Mouse (Mus musculus) ES-E14 (cell line): ENCODE measurements around the gene Sept6. TPM values are rescaled to one million over a fixed set of nuclear protein-coding genes. Genes with fewer than 3 reads are reported as not detected.
A peak's percentile ranks its signal among the peaks of the same experiment; 100 is the strongest.

ENCODE experiments used
- DNase-seq: peaks from one replicate; pipeline ENCODE4 v3.0.0-alpha.2; 2013; ENCODE audit warnings: low read depth, low spot score
- H3K27ac ChIP-seq: 2 replicates; pipeline ENCODE4 v1.5.1; 2012; ENCODE audit warnings: low read depth, mild to moderate bottlenecking, low read length, moderate library complexity, mixed read lengths; ENCODE audit not compliant: poor library complexity, insufficient read depth, severe bottlenecking
- H3K36me3 ChIP-seq: 2 replicates; pipeline ENCODE4 v1.6.1; 2012; ENCODE audit warnings: mild to moderate bottlenecking, low read length, moderate library complexity, mixed read lengths; ENCODE audit not compliant: control insufficient read depth, poor library complexity, insufficient read depth, severe bottlenecking
- H3K4me1 ChIP-seq, 2 experiments: fragments of 150-350 bp in 1 of 2; sonication (generic) in 1 of 2; 2 replicates each; pipeline ENCODE4 v1.6.1; 2012; ENCODE audit warnings: low read length in 2 of 2, mild to moderate bottlenecking in 1 of 2, mixed read lengths in 1 of 2; ENCODE audit not compliant: control insufficient read depth in 2 of 2, insufficient read depth in 2 of 2, poor library complexity in 1 of 2
- H3K4me3 ChIP-seq, 2 experiments: fragments of 150-350 bp in 1 of 2; sonication (generic) in 1 of 2; 2 replicates each; pipeline ENCODE4 v1.5.1; 2012; ENCODE audit warnings: low read length in 2 of 2, low read depth in 1 of 2, mild to moderate bottlenecking in 1 of 2, mixed read lengths in 1 of 2; ENCODE audit not compliant: insufficient read depth in 1 of 2, poor library complexity in 1 of 2, severe bottlenecking in 1 of 2
- H3K9ac ChIP-seq: 2 replicates; pipeline ENCODE4 v1.6.1; 2012; ENCODE audit warnings: low read depth, mild to moderate bottlenecking, low read length, mixed read lengths; ENCODE audit not compliant: poor library complexity, insufficient read depth, severe bottlenecking
- H3K9me3 ChIP-seq: fragments of 150-350 bp; sonication (generic); 2 replicates; pipeline ENCODE4 v1.6.1; 2012; ENCODE audit warnings: low read depth, mild to moderate bottlenecking, low read length; ENCODE audit not compliant: control insufficient read depth, insufficient read depth
- CHD2 ChIP-seq: IDR thresholded peaks from 2 replicates; pipeline ENCODE4 v1.6.1; 2014; ENCODE audit warnings: mild to moderate bottlenecking, low read depth, low read length, inconsistent platforms
- HCFC1 ChIP-seq: IDR thresholded peaks from 2 replicates; pipeline ENCODE4 v1.6.1; 2012; ENCODE audit warnings: low read length, inconsistent platforms, borderline replicate concordance; ENCODE audit not compliant: insufficient read depth
- MAFK ChIP-seq: IDR thresholded peaks from 2 replicates; pipeline ENCODE4 v1.6.1; 2014; ENCODE audit warnings: mild to moderate bottlenecking, low read depth, low read length, inconsistent platforms; ENCODE audit not compliant: insufficient read depth
- ZC3H11A ChIP-seq: IDR thresholded peaks from 2 replicates; pipeline ENCODE4 v1.6.1; 2012; ENCODE audit warnings: low read depth, mild to moderate bottlenecking, inconsistent platforms, low read length, borderline replicate concordance
- ZNF384 ChIP-seq: IDR thresholded peaks from 2 replicates; pipeline ENCODE4 v1.6.1; 2012; ENCODE audit warnings: low read depth, low read length, inconsistent platforms
- in situ Hi-C, 2 experiments: fragments of 600-800 bp; cut with MboI; formaldehyde crosslinking; loops; one replicate each; pipeline ENCODE4 v1.15.1; 2025; ENCODE audit warnings: low sequenced_read_pairs in 2 of 2, inconsistent platforms in 1 of 2; ENCODE audit not compliant: unreplicated experiment in 2 of 2
- total RNA-seq: library from RNA; depleted of rRNA; stranded (reverse); fragments of 300-350 nt; gene quantifications from 2 replicates; pipeline ENCODE4 v1.2.3, GENCODE M21; 2012

The Sept6 gene
- total RNA-seq, 1 experiment = 6.4 TPM

DNA sequence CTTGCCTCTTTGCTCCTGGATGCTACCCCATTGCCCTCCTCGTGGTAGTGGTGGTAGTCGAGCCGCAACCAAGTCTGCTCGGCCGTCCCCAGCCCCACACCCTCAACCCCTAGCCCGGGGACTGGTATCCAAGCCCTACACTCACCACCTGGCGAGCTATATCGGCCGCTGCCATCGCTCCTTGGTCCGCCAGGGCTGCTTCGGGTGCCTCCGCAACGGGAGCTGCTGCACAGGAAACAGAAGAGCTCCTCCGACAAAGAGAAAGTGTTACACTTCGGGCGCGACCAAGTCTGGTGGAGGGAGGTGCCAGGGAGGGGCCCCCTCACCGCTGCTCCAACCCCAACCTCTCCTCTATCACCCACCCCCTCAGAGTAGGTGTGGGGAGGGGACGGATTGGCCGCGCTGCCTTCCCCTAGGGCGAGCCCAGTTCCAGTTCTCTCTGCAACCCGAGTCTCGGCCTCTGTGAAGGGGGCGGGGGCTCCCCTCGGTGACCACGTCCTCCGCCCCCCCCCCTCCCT is 2.3 kb downstream of the Sept6 start:
- Histone ChIP-seq H3K9me3 (no peaks in the 10 kb centered on the region), H3K4me3 (peak overlapping the region; percentile 84 to 85), H3K27ac (no peak overlapping the region), H3K9ac (peak overlapping the region; percentile 73), H3K36me3 (no peaks in the 10 kb centered on the region), H3K4me1 (peaks cover 0 to 1% of the 10 kb centered on the region in 2 experiments; a peak in 1 of 4 replicates)
- DNase-seq = peak; percentile 28
- in situ Hi-C loops = no loop called here
- no peak for TF ChIP-seq MAFK
- TF ChIP-seq CHD2 = no peak
- TF ChIP-seq ZNF384 = no peak
- no peak for TF ChIP-seq HCFC1
- TF ChIP-seq ZC3H11A = no peak

DNA sequence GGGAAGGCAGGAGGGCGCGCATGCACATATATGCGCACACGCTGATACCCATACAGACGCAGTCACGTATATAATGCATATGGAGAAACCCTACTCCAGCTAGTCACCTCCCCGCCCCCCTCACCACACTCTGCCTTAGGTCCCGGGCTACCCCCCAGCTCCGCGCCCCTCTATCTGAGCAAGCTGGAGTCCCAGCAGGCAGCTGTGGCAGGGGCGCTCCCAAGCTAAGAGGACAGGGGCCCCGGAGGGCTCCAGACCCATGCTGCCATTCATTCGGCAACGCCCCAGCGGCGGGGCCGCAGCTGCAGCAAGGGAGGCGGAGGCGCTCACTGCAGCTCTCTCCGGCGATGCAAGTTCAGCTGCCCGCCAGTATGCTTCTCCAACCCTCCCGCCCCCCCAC is 2.8 kb downstream of the Sept6 start:
- TF ChIP-seq HCFC1 (no peak), CHD2 (no peak), ZC3H11A (no peak)
- Histone ChIP-seq H3K9me3 (no peaks in the 10 kb centered on the region), H3K4me1 (peaks cover 0 to 1% of the 10 kb centered on the region in 2 experiments; a peak in 1 of 4 replicates), H3K9ac (peak overlapping the region; percentile 68), H3K36me3 (no peaks in the 10 kb centered on the region), H3K27ac (no peak overlapping the region), H3K4me3 (peak overlapping the region; percentile 84 to 85)
- in situ Hi-C loops = no loop called here
- DNase-seq = no peak

GRCm38 (mm10) chrX:36987851-36988250 is 3.7 kb downstream of the Sept6 start:
- no peak for TF ChIP-seq ZNF384
- TF ChIP-seq MAFK = no peak
- no peak for TF ChIP-seq CHD2
- no peak for TF ChIP-seq ZC3H11A
- TF ChIP-seq HCFC1 = no peak
- Histone ChIP-seq H3K9me3 (no peaks in the 10 kb centered on the region), H3K36me3 (no peaks in the 10 kb centered on the region), H3K4me1 (peaks cover 0 to 1% of the 10 kb centered on the region in 2 experiments; a peak in 1 of 4 replicates), H3K27ac (no peak overlapping the region), H3K4me3 (no peak overlapping the region), H3K9ac (no peak overlapping the region)
- no peak for DNase-seq
- in situ Hi-C loops = no loop called here

- TF ChIP-seq ZNF384 (no peak), HCFC1 (no peak), CHD2 (no peak), MAFK (no peak), ZC3H11A (no peak)
- in situ Hi-C loops = no loop called here
- Histone ChIP-seq H3K9me3 (no peaks in the 10 kb centered on the region), H3K9ac (no peak overlapping the region), H3K4me3 (no peak overlapping the region), H3K36me3 (no peaks in the 10 kb centered on the region), H3K4me1 (peaks cover 0 to 1% of the 10 kb centered on the region in 2 experiments; a peak in 1 of 4 replicates), H3K27ac (no peak overlapping the region)
- DNase-seq = no peak
These were observed 6.6 kb downstream of the Sept6 start for GRCm38 (mm10) chrX:36985041-36985440.
